Mouse (Mus musculus): ENCODE results near the gene Iah1.

Gene Iah1

GRCm38 (mm10) chr12:21364624-21365435, 48.6 kb downstream of the Iah1 start:
- no peak for DNase-seq (ENCODE audit: low spot score in 2 of 2)

GRCm38 (mm10) chr12:21368376-21369086, 52.3 kb downstream of the Iah1 start:
- DNase-seq (ENCODE audit: low spot score in 2 of 2): no peak

GRCm38 (mm10) chr12:21369087-21369410, 52.9 kb downstream of the Iah1 start:
- DNase-seq (ENCODE audit: low spot score in 2 of 2): no peak

GRCm38 (mm10) chr12:21370035-21370611, 53.9 kb downstream of the Iah1 start:
- DNase-seq (ENCODE audit: low spot score in 2 of 2): no peak

- DNase-seq (ENCODE audit: low spot score in 2 of 2): peak; percentile 91 to 95
Measured at GRCm38 (mm10) chr12:21373100-21373819, 57.1 kb downstream of the Iah1 start, which contains the start of gene Adam17. Adam17 (minus strand) TSS chr12:21373632.

All from cerebellum, postnatal 4 days (tissue).